9 mouse cellular contexts compared by ENCODE assay signal in genomic region chr2:122102070-122102469, GRCm38 (mm10). TPM values are rescaled to one million over a fixed set of nuclear protein-coding genes. Genes with fewer than 3 reads are reported as not detected.
DNase-seq lines count a peak whose midpoint lies in the region; ATAC-seq lines count a peak whose summit lies in the region.
"Had no signal": no experiment of that assay in that cellular context is flagged by ENCODE, and none has a peak within 500 bp of the region (broad histone marks: within the 10 kb centered on the region; RNA-seq: fewer than 3 reads in every experiment).

No protein-coding gene starts in this region.

- H3K4me2 ChIP-seq in liver, embryonic 12.5 days, result no peak overlapping the region

- no peaks in the 10 kb centered on the region for H3K27me3 ChIP-seq in liver, embryonic 12.5 days (replicated peaks)
- H3K27me3 ChIP-seq in splenic B cell, adult 2 months (ENCODE audit: control insufficient read depth, insufficient read depth, low read length, poor library complexity, severe bottlenecking), result no peaks in the 10 kb centered on the region
- H3K27me3 ChIP-seq in embryonic facial prominence, embryonic 10.5 days (replicated peaks; ENCODE audit: low read depth, poor library complexity, severe bottlenecking), result no peaks in the 10 kb centered on the region
- H3K27me3 ChIP-seq: megakaryocyte, embryonic 14.5 days had no signal

- peak; percentile 57 for DNase-seq in liver
- DNase-seq in T-cell, adult 2 months (ENCODE audit: low spot score), result peak; percentile 43
- peak; percentile 28 for DNase-seq in kidney, postnatal 10 days
- DNase-seq in splenic B cell, adult 2 months (ENCODE audit: low read depth, low spot score), result peak; percentile 65
- no peak for DNase-seq in embryonic facial prominence, embryonic 10.5 days (ENCODE audit: low spot score)
- no peak for DNase-seq in layer of hippocampus, adult 11-12 months (ENCODE audit: low spot score)
- DNase-seq in right cerebral cortex, adult 18-20 months, result no peak

- no peak overlapping the region for H3K4me3 ChIP-seq in liver, embryonic 12.5 days
- H3K4me3 ChIP-seq in embryonic facial prominence, embryonic 10.5 days, result no peak overlapping the region
- H3K4me3 ChIP-seq: megakaryocyte, embryonic 14.5 days had no signal

- ATAC-seq in liver, embryonic 12.5 days, result no peak

- no peak overlapping the region for H3K27ac ChIP-seq in liver, embryonic 12.5 days
- H3K27ac ChIP-seq in embryonic facial prominence, embryonic 10.5 days (replicated peaks), result no peak overlapping the region

- no peaks in the 10 kb centered on the region for H3K9me3 ChIP-seq in liver, embryonic 12.5 days (replicated peaks)
- no peaks in the 10 kb centered on the region for H3K9me3 ChIP-seq in embryonic facial prominence, embryonic 10.5 days
- H3K9me3 ChIP-seq: megakaryocyte, embryonic 14.5 days had no signal

- H3K9ac ChIP-seq in liver, embryonic 12.5 days, result no peak overlapping the region

- H3K4me1 ChIP-seq in liver, embryonic 12.5 days, result no peaks in the 10 kb centered on the region
- H3K4me1 ChIP-seq in embryonic facial prominence, embryonic 10.5 days, result no peaks in the 10 kb centered on the region
- H3K4me1 ChIP-seq: megakaryocyte, embryonic 14.5 days had no signal

- H3K36me3 ChIP-seq in liver, embryonic 12.5 days, result peaks cover 85% of the 10 kb centered on the region
- peaks cover 12% of the 10 kb centered on the region for H3K36me3 ChIP-seq in splenic B cell, adult 2 months (ENCODE audit: control insufficient read depth, insufficient read depth, low read length, poor library complexity, severe bottlenecking)
- H3K36me3 ChIP-seq in embryonic facial prominence, embryonic 10.5 days (replicated peaks), result peaks cover 90% of the 10 kb centered on the region

RNA-seq across cellular contexts. Expression of gene Spg11, which starts 16.1 kb away (rescaled TPM):
- polyA plus RNA-seq in liver, embryonic 12.5 days (2016; fragmentation: Nextera tagmentation; extraction: Ambion mirVana), result 5.8 and 6.2 TPM in 2 replicates
- polyA plus RNA-seq in embryonic facial prominence, embryonic 10.5 days (2016; fragmentation: Nextera tagmentation; extraction: Ambion mirVana), result 10.9 TPM in 2 replicates

RNA-seq across cellular contexts. Expression of gene B2m, which starts 45.4 kb away (rescaled TPM):
- 273 and 281 TPM in 2 replicates for polyA plus RNA-seq in liver, embryonic 12.5 days (2016; fragmentation: Nextera tagmentation; extraction: Ambion mirVana)
- 104 and 107 TPM in 2 replicates for polyA plus RNA-seq in embryonic facial prominence, embryonic 10.5 days (2016; fragmentation: Nextera tagmentation; extraction: Ambion mirVana)

RNA-seq across cellular contexts. Expression of gene Trim69, which starts 58.4 kb away (rescaled TPM):
- polyA plus RNA-seq in liver, embryonic 12.5 days (2016; fragmentation: Nextera tagmentation; extraction: Ambion mirVana), result 0.07 TPM in 1 of 2 replicates, not detected in the other
- polyA plus RNA-seq in embryonic facial prominence, embryonic 10.5 days (2016; fragmentation: Nextera tagmentation; extraction: Ambion mirVana), result 0.11 TPM in 1 of 2 replicates, not detected in the other

Comparison
In these comparisons a context has a peak if more than half of its experiments do, and no peak if none do; other contexts are left out.
1. DNase-seq: peak in liver (single experiment), T-cell, adult 2 months (single experiment), kidney, postnatal 10 days (single experiment) and splenic B cell, adult 2 months (single experiment); none in embryonic facial prominence, embryonic 10.5 days (single experiment), layer of hippocampus, adult 11-12 months (single experiment) and right cerebral cortex, adult 18-20 months (single experiment).